19 mouse cellular contexts compared by ENCODE assay signal in the genomic region with DNA sequence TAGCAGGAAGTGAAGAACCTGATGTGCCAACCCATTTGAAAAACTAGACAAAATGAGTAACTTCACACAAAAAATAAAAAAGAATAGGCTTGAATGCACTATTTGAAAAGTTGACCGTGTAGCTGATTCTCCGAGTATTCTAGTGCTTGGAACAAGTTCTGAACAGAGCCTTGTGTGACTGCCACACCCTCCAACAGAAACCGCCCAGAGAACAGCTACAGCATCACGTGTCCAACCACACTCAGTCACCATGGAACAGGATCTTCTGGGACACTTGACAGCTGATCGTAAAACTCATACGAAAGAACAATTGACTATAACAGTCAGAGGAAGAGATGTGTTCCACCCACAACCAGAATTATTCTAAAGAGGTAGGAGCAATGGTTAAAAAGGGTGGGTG.
"Had no signal": no experiment of that assay in that cellular context is flagged by ENCODE, and none has a peak within 500 bp of the region (broad histone marks: within the 10 kb centered on the region; RNA-seq: fewer than 3 reads in every experiment).

No protein-coding gene starts in this region.

- H3K4me2 ChIP-seq: intestine, embryonic 15.5 days; kidney, embryonic 15.5 days; liver, embryonic 13.5 days; lung, embryonic 14.5 days; midbrain, embryonic 12.5 days; midbrain, embryonic 15.5 days; neural tube, embryonic 13.5 days had no signal

- H3K4me1 ChIP-seq: intestine, embryonic 15.5 days; liver, embryonic 13.5 days; midbrain, embryonic 12.5 days; midbrain, embryonic 15.5 days; neural tube, embryonic 13.5 days had no signal

- H3K27me3 ChIP-seq: intestine, embryonic 15.5 days; kidney, embryonic 15.5 days; liver, embryonic 13.5 days; midbrain, embryonic 12.5 days; midbrain, embryonic 15.5 days; neural tube, embryonic 13.5 days had no signal

- H3K4me3 ChIP-seq: intestine, embryonic 15.5 days; kidney, embryonic 15.5 days; layer of hippocampus, adult 2 months; left cerebral cortex, adult 2 months; liver, embryonic 13.5 days; midbrain, embryonic 12.5 days; midbrain, embryonic 15.5 days; neural tube, embryonic 13.5 days had no signal

- H3K36me3 ChIP-seq: intestine, embryonic 15.5 days; kidney, embryonic 15.5 days; liver, embryonic 13.5 days; midbrain, embryonic 12.5 days; midbrain, embryonic 15.5 days; neural tube, embryonic 13.5 days had no signal

- DNase-seq: kidney, adult 11 months; kidney, adult 8-10 months; kidney, postnatal 14 days; kidney, postnatal 4 days; layer of hippocampus, adult 9-11 months; layer of hippocampus, postnatal 36 days; liver, embryonic 13.5 days; lung, embryonic 14.5 days; retina, postnatal 1 day; right cerebral cortex, postnatal 25 days; spleen, adult 18-20 months; thymus, postnatal 25 days had no signal
